Mouse (Mus musculus) cerebellum, postnatal 25 days (tissue): ENCODE data around the gene Casp12.
A peak's percentile ranks its signal among the peaks of the same experiment; 100 is the strongest.
"Not testable (repeated sequence)": the region's sequence is repeated elsewhere in the genome, so short reads cannot be mapped to it uniquely, and the experiment has no call there.

Source experiments
- DNase-seq, 2 experiments: peaks; one replicate each; pipeline ENCODE4 v3.0.0; 2021; ENCODE audit warnings: mixed read lengths in 2 of 2

The Casp12 gene

GRCm38 (mm10) chr9:5345291-5345898 is at the start of gene Casp12:
Gene Casp12, plus strand, starts transcription at chr9:5345430.
- no peak for DNase-seq

GRCm38 (mm10) chr9:5296354-5297237 is 48.6 kb upstream of the Casp12 start:
- DNase-seq, result no peak

GRCm38 (mm10) chr9:5298329-5299131 is 46.7 kb upstream of the Casp12 start, which contains the start of gene Casp1:
Gene Casp1, plus strand, starts transcription at chr9:5298517.
- no peak for DNase-seq

- DNase-seq, result no peak
Observed at GRCm38 (mm10) chr9:5299132-5299381, 46.2 kb upstream of the Casp12 start.

GRCm38 (mm10) chr9:5308561-5308960 is 36.7 kb upstream of the Casp12 start, which contains the start of gene Casp4:
Gene Casp4, plus strand, starts transcription at chr9:5308828.
- no peak for DNase-seq

- DNase-seq, result no peak
Observed at GRCm38 (mm10) chr9:5310112-5310511, 35.1 kb upstream of the Casp12 start.

GRCm38 (mm10) chr9:5311435-5311834 is 33.8 kb upstream of the Casp12 start:
- DNase-seq, result no peak

- DNase-seq, result no peak
Observed at GRCm38 (mm10) chr9:5328204-5328603, 17.0 kb upstream of the Casp12 start.

GRCm38 (mm10) chr9:5332441-5332840 is 12.8 kb upstream of the Casp12 start:
- DNase-seq, result no peak

- no peak for DNase-seq
Observed at GRCm38 (mm10) chr9:5333422-5333821, 11.8 kb upstream of the Casp12 start.

GRCm38 (mm10) chr9:5343092-5343491 is 2.1 kb upstream of the Casp12 start:
- no peak for DNase-seq

GRCm38 (mm10) chr9:5344090-5344489 is 1.1 kb upstream of the Casp12 start:
- DNase-seq, result no peak

GRCm38 (mm10) chr9:5347381-5347780 is 2.2 kb downstream of the Casp12 start:
- DNase-seq, result no peak

GRCm38 (mm10) chr9:5353673-5354072 is 8.4 kb downstream of the Casp12 start:
- DNase-seq, result no peak

- no peak for DNase-seq
Observed at GRCm38 (mm10) chr9:5356801-5357200, 11.6 kb downstream of the Casp12 start.

GRCm38 (mm10) chr9:5393561-5393960 is 48.3 kb downstream of the Casp12 start:
- DNase-seq, result no peak

- DNase-seq, result not testable (repeated sequence)
Observed at GRCm38 (mm10) chr9:5395861-5396260, 50.6 kb downstream of the Casp12 start.

- DNase-seq, result no peak
Observed at GRCm38 (mm10) chr9:5410988-5411568, 65.8 kb downstream of the Casp12 start.

- no peak for DNase-seq
Observed at GRCm38 (mm10) chr9:5412446-5413111, 67.3 kb downstream of the Casp12 start.

GRCm38 (mm10) chr9:5417871-5418270 is 72.6 kb downstream of the Casp12 start:
- DNase-seq, result peak in 1 of 2 experiments; percentile 33
